Mouse (Mus musculus) heart, embryonic 11.5 days (tissue): Measurements from ENCODE around the gene Bcl11b. TPM values are rescaled to one million over a fixed set of nuclear protein-coding genes. Genes with fewer than 3 reads are reported as not detected.

ENCODE experiments used
- ATAC-seq: fragments of 200-750 bp; cut with Nextera tagmentation; replicated peaks from 2 replicates; pipeline ENCODE4 v1.8.0; 2017; ENCODE audit warnings: moderate library complexity; ENCODE audit not compliant: insufficient number of reproducible peaks, low FRiP score, low TSS enrichment
- H3K27ac ChIP-seq: fragments of 300-500 bp; sonication (generic); 2 replicates; pipeline ENCODE4 v1.5.1; 2014; ENCODE audit warnings: mild to moderate bottlenecking, low read depth, low read length
- H3K27me3 ChIP-seq: fragments of 300-500 bp; sonication (generic); 2 replicates; pipeline ENCODE4 v1.6.1; 2014; ENCODE audit warnings: mild to moderate bottlenecking, low read length, mixed read lengths; ENCODE audit not compliant: control insufficient read depth, insufficient read depth
- H3K36me3 ChIP-seq: fragments of 300-500 bp; sonication (generic); 2 replicates; pipeline ENCODE4 v1.6.1; 2014; ENCODE audit warnings: mild to moderate bottlenecking, low read length, moderate library complexity, mixed read lengths; ENCODE audit not compliant: control insufficient read depth, insufficient read depth
- H3K4me1 ChIP-seq: fragments of 300-500 bp; sonication (generic); 2 replicates; pipeline ENCODE4 v1.6.1; 2014; ENCODE audit warnings: low read length; ENCODE audit not compliant: control insufficient read depth, insufficient read depth
- H3K4me2 ChIP-seq: fragments of 300-500 bp; sonication (generic); 2 replicates; pipeline ENCODE4 v1.6.1; 2014; ENCODE audit warnings: mild to moderate bottlenecking, moderate library complexity
- H3K4me3 ChIP-seq: fragments of 300-500 bp; sonication (generic); 2 replicates; pipeline ENCODE4 v1.5.1; 2014; ENCODE audit warnings: low read depth, low read length
- H3K9ac ChIP-seq: fragments of 300-500 bp; sonication (generic); 2 replicates; pipeline ENCODE4 v1.6.1; 2014; ENCODE audit warnings: mild to moderate bottlenecking, low read depth, low read length, moderate library complexity
- H3K9me3 ChIP-seq: fragments of 300-500 bp; sonication (generic); replicated peaks from 2 replicates; pipeline ENCODE4 v1.6.1; 2016; ENCODE audit warnings: low read length; ENCODE audit not compliant: control insufficient read depth
- WGBS: fragments of 180-500 bp; shearing (Covaris S2); extraction: QIAGEN DNeasy Blood & Tissue Kit; methylation state at CpG from one replicate; pipeline ENCODE4 v1.1.7; 2014; ENCODE audit not compliant: insufficient replicate concordance; 5-methylcytosine and 5-hydroxymethylcytosine counted together
- polyA plus RNA-seq: library from polyadenylated mRNA; unstranded; fragments of >200 nt; fragmentation: Nextera tagmentation; extraction: Ambion mirVana; gene quantifications from 2 replicates; pipeline ENCODE4 v1.2.1, GENCODE M21; 2014

Bcl11b gene
- polyA plus RNA-seq, 1 experiment from 2014 or later = 1.7 TPM

- H3K9ac ChIP-seq = no peak overlapping the region
- H3K4me3 ChIP-seq = no peak overlapping the region
- H3K36me3 ChIP-seq = no peaks in the 10 kb centered on the region
- WGBS = 69% methylated on average over 5 of the region's 5 CpGs
- ATAC-seq = no peak
- peaks cover 27% of the 10 kb centered on the region for H3K4me1 ChIP-seq
- no peaks in the 10 kb centered on the region for H3K27me3 ChIP-seq
- no peaks in the 10 kb centered on the region for H3K9me3 ChIP-seq
- H3K27ac ChIP-seq = peak overlapping the region; percentile 71
- H3K4me2 ChIP-seq = peak overlapping the region; percentile 61
Measured at GRCm38 (mm10) chr12:107931476-107931875, 71.9 kb downstream of the Bcl11b start.

DNA sequence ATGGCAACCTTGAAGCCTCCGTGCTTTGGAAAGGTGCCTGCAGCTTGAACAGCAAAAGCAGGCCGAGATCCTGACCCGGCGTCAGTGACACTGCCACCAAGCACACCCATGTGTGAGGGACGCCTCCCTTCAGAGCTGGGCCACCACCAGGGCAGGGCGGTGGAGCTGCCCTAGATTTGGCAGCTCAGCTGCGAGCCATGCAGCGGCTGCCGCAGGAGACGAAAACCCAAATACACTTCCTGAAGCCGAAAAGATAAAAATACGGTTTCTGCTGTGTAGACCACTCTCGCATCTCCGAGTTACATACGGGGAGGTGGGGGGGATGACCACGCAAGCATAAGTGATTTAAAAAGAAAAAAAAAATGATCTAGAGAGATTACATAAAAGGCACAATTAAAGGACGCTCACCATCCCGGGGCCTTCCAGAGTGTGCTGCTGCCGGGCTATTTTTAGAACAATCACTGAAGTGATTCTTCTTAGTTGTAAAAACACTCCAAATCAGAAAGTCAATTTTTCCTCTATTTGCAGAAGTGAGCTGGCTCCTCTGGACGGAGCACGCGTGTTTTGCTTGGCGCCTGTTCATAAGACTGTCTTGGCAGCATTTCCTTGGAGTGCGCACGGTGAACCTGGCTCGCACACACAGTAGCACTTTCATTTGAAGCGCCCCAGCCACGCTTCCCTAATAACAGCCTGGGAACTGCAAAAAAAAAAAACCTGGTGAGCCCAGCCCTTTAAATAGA, 72.6 kb downstream of the Bcl11b start:
- Histone ChIP-seq H3K4me2 (peak overlapping the region; percentile 61), H3K36me3 (no peaks in the 10 kb centered on the region), H3K27ac (peak overlapping the region; percentile 71), H3K4me3 (peak overlapping the region; percentile 25), H3K9me3 (no peaks in the 10 kb centered on the region), H3K4me1 (peaks cover 27% of the 10 kb centered on the region), H3K9ac (peak overlapping the region; percentile 61), H3K27me3 (no peaks in the 10 kb centered on the region)
- WGBS = 27% methylated on average over 28 of the region's 28 CpGs
- peak; percentile 55 for ATAC-seq

- H3K9me3 ChIP-seq = no peaks in the 10 kb centered on the region
- no peak overlapping the region for H3K4me2 ChIP-seq
- ATAC-seq = no peak
- WGBS = 83% methylated on average over 7 of the region's 7 CpGs
- H3K4me1 ChIP-seq = peaks cover 34% of the 10 kb centered on the region
- no peaks in the 10 kb centered on the region for H3K36me3 ChIP-seq
- no peaks in the 10 kb centered on the region for H3K27me3 ChIP-seq
- H3K4me3 ChIP-seq = no peak overlapping the region
- no peak overlapping the region for H3K27ac ChIP-seq
- no peak overlapping the region for H3K9ac ChIP-seq
Measured at GRCm38 (mm10) chr12:107928905-107929304, 74.5 kb downstream of the Bcl11b start.

- WGBS = 75% methylated on average over 15 of the region's 15 CpGs
- Histone ChIP-seq H3K9ac (no peak overlapping the region), H3K4me3 (no peak overlapping the region), H3K9me3 (no peaks in the 10 kb centered on the region), H3K4me1 (peaks cover 38% of the 10 kb centered on the region), H3K27ac (no peak overlapping the region), H3K27me3 (no peaks in the 10 kb centered on the region), H3K4me2 (peak overlapping the region; percentile 40), H3K36me3 (no peaks in the 10 kb centered on the region)
- ATAC-seq = no peak
Measured at GRCm38 (mm10) chr12:107928464-107928901, 74.9 kb downstream of the Bcl11b start.

GRCm38 (mm10) chr12:107927961-107928431, 75.4 kb downstream of the Bcl11b start:
- H3K4me3 ChIP-seq = no peak overlapping the region
- H3K9ac ChIP-seq = no peak overlapping the region
- peaks cover 40% of the 10 kb centered on the region for H3K4me1 ChIP-seq
- no peaks in the 10 kb centered on the region for H3K36me3 ChIP-seq
- peak overlapping the region; percentile 40 for H3K4me2 ChIP-seq
- ATAC-seq = no peak; the same call in 1 of the 2 replicates
- H3K27me3 ChIP-seq = no peaks in the 10 kb centered on the region
- H3K27ac ChIP-seq = no peak overlapping the region
- H3K9me3 ChIP-seq = no peaks in the 10 kb centered on the region
- WGBS = 50% methylated on average over 10 of the region's 10 CpGs

GRCm38 (mm10) chr12:107926074-107926855, 77.1 kb downstream of the Bcl11b start:
- peaks cover 42% of the 10 kb centered on the region for H3K4me1 ChIP-seq
- H3K27me3 ChIP-seq = no peaks in the 10 kb centered on the region
- no peak overlapping the region for H3K9ac ChIP-seq
- H3K9me3 ChIP-seq = no peaks in the 10 kb centered on the region
- no peak overlapping the region for H3K4me3 ChIP-seq
- no peak overlapping the region for H3K27ac ChIP-seq
- no peaks in the 10 kb centered on the region for H3K36me3 ChIP-seq
- no peak overlapping the region for H3K4me2 ChIP-seq
- ATAC-seq = no peak
- WGBS = 90% methylated on average over 22 of the region's 22 CpGs

DNA sequence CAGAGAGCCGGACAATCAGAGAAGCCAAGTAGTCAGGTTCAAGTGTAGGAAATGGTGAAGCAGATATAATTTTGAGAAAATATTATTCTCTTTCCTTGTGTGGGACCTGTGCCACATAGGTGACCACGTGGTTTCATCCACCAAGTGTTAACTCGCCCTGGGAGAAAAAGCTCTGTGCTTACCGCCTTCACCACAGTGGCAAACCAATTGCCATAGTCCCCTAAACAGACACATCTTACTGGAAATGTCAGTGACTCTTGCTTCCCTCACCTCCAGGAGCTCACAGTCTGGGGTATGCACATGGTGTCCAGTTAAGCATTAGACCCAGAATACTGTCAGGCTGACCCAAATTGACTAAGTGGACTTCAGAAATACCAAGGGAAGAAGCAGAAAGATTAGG, 78.7 kb downstream of the Bcl11b start:
- ATAC-seq = no peak
- Histone ChIP-seq H3K4me3 (no peak overlapping the region), H3K36me3 (no peaks in the 10 kb centered on the region), H3K9me3 (no peaks in the 10 kb centered on the region), H3K27me3 (no peaks in the 10 kb centered on the region), H3K4me1 (peaks cover 43% of the 10 kb centered on the region), H3K27ac (no peak overlapping the region), H3K4me2 (no peak overlapping the region), H3K9ac (no peak overlapping the region)
- 79% methylated on average over 4 of the region's 4 CpGs for WGBS

DNA sequence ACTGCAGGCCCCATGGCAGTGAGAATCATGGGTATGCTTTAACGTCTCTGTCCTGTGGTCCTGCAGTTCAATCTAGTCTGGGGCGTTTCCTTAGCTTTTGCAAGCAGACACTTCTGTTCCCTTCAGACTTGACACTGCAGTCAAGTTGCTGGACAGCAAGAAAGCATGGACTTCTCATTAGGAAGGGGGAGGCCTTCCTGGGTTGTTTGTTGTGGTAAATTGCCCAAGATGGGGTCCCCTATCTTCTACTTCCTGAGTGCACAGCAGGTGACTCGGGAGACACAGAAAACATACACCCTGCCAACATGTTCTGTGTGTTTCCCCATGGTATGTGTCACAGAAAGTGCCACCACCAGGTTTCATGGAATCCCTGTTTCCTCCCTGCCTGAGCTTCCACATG, 79.4 kb downstream of the Bcl11b start:
- ATAC-seq = no peak
- Histone ChIP-seq H3K27me3 (no peaks in the 10 kb centered on the region), H3K36me3 (no peaks in the 10 kb centered on the region), H3K9me3 (no peaks in the 10 kb centered on the region), H3K4me1 (peaks cover 43% of the 10 kb centered on the region), H3K27ac (peak overlapping the region; percentile 23; the same call in 1 of the 2 replicates), H3K4me3 (no peak overlapping the region), H3K9ac (no peak overlapping the region), H3K4me2 (no peak overlapping the region)
- 28% methylated on average over 3 of the region's 3 CpGs for WGBS
